Mouse (Mus musculus): Measurements from ENCODE around the gene 2010111I01Rik. TPM values are rescaled to one million over a fixed set of nuclear protein-coding genes. Genes with fewer than 3 reads are reported as not detected.

2010111I01Rik gene
- polyA plus RNA-seq, 1 experiment: 84.5 TPM

DNA sequence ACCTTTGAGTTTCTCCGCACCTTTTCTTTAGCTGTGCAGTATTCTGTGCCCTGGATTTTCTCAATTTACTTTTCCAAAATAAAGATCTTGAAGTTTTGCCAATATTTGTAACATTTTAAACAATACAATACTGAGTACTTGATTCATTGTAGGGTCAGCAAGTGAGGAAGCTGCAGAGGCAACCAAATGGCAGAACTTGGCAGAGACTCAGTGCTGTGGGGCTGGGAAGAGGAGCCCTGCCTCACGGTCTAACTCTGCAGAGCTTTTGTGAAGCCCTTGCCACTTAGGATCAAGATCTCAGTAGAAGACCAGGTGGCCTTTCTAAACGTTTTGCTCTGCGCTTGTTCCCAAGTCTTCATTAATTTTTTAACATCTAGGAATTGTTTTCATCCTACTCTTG is 124.8 kb downstream of the 2010111I01Rik start:
- H3K27me3 ChIP-seq (replicated peaks; ENCODE audit: control insufficient read depth, insufficient read depth, low read length): no peaks in the 10 kb centered on the region
- H3K4me1 ChIP-seq (ENCODE audit: control insufficient read depth, insufficient read depth, low read length): 0 out of 2 replicates have a peak, but pooled peaks cover 2% of the 10 kb centered on the region
- TF ChIP-seq POLR2A (IDR thresholded peaks at IDR 0.05; ENCODE audit: low read depth, low read length): no peak
- no peak for TF ChIP-seq CTCF (conservative IDR thresholded peaks at IDR 0.05; ENCODE audit: insufficient read depth, insufficient read length, low read depth, low read length)
- H3K4me3 ChIP-seq (ENCODE audit: insufficient read depth, low read depth, low read length): no peak overlapping the region
- DNase-seq: peak; percentile 67
- H3K36me3 ChIP-seq (ENCODE audit: control insufficient read depth, insufficient read depth, low read length): no peaks in the 10 kb centered on the region
- WGBS: 70% methylated on average over 4 of the region's 4 CpGs
- H3K27ac ChIP-seq (ENCODE audit: insufficient read depth, low read depth, low read length): no peak overlapping the region

DNA sequence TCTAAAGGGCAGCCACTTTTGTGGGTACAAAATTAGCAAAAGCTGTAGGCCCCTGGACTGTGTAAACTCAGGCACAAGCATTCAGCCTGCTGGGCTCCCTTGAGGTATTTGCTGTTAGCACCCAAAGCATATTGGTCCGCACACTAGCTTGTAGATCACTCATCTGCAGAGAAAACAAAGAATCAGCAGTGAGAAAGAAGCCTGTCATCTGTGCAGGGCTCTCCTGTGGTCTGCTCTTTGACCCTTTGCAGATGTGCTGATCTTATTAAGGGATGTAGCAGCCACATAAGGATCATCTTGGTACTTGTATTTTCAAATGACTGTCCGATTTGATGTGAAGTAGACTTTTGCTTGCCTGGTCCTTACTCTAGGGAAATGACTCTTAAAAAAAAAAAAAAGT is 126.6 kb downstream of the 2010111I01Rik start:
- Histone ChIP-seq H3K36me3 (ENCODE audit: control insufficient read depth, insufficient read depth, low read length) (no peaks in the 10 kb centered on the region), H3K27ac (ENCODE audit: insufficient read depth, low read depth, low read length) (no peak overlapping the region), H3K4me1 (ENCODE audit: control insufficient read depth, insufficient read depth, low read length) (peaks cover 8% of the 10 kb centered on the region), H3K4me3 (ENCODE audit: insufficient read depth, low read depth, low read length) (no peak overlapping the region), H3K27me3 (replicated peaks; ENCODE audit: control insufficient read depth, insufficient read depth, low read length) (no peaks in the 10 kb centered on the region)
- TF ChIP-seq POLR2A (IDR thresholded peaks at IDR 0.05; ENCODE audit: low read depth, low read length): no peak
- TF ChIP-seq CTCF (conservative IDR thresholded peaks at IDR 0.05; ENCODE audit: insufficient read depth, insufficient read length, low read depth, low read length): no peak
- WGBS: 79% methylated on average over 2 of the region's 2 CpGs
- DNase-seq: no peak

DNA sequence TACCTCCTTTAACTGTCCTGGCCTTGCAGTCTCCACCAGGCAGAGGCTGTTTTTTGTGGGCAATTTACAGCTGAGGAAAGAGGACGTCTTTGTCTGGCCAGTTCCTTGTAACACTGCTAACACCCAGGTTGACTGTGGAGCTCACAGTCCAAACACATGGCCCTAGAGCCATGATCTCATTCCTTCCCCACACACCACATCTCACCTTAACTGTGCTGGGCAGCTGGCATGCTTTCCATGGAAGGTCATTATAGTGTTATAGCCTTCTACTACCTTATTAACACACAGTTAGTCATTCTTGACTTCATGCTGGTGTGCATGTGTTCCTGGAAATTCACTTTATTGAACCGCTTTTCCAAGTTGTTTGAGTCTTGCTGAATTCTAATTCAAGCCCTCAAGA is 127.6 kb downstream of the 2010111I01Rik start:
- no peaks in the 10 kb centered on the region for H3K27me3 ChIP-seq (replicated peaks; ENCODE audit: control insufficient read depth, insufficient read depth, low read length)
- 73% methylated on average over 2 of the region's 2 CpGs for WGBS
- no peak overlapping the region for H3K27ac ChIP-seq (ENCODE audit: insufficient read depth, low read depth, low read length)
- H3K36me3 ChIP-seq (ENCODE audit: control insufficient read depth, insufficient read depth, low read length): no peaks in the 10 kb centered on the region
- peaks cover 10% of the 10 kb centered on the region for H3K4me1 ChIP-seq (ENCODE audit: control insufficient read depth, insufficient read depth, low read length)
- no peak for DNase-seq
- TF ChIP-seq POLR2A (IDR thresholded peaks at IDR 0.05; ENCODE audit: low read depth, low read length): no peak
- TF ChIP-seq CTCF (conservative IDR thresholded peaks at IDR 0.05; ENCODE audit: insufficient read depth, insufficient read length, low read depth, low read length): no peak
- H3K4me3 ChIP-seq (ENCODE audit: insufficient read depth, low read depth, low read length): no peak overlapping the region

GRCm38 (mm10) chr13:63092874-63093273 is 128.2 kb downstream of the 2010111I01Rik start:
- WGBS: 95% methylated on average over 2 of the region's 2 CpGs
- H3K4me3 ChIP-seq (ENCODE audit: insufficient read depth, low read depth, low read length): no peak overlapping the region
- H3K36me3 ChIP-seq (ENCODE audit: control insufficient read depth, insufficient read depth, low read length): no peaks in the 10 kb centered on the region
- H3K4me1 ChIP-seq (ENCODE audit: control insufficient read depth, insufficient read depth, low read length): peaks cover 10% of the 10 kb centered on the region
- TF ChIP-seq CTCF (conservative IDR thresholded peaks at IDR 0.05; ENCODE audit: insufficient read depth, insufficient read length, low read depth, low read length) (no peak), POLR2A (IDR thresholded peaks at IDR 0.05; ENCODE audit: low read depth, low read length) (no peak)
- DNase-seq: no peak
- H3K27me3 ChIP-seq (replicated peaks; ENCODE audit: control insufficient read depth, insufficient read depth, low read length): no peaks in the 10 kb centered on the region
- H3K27ac ChIP-seq (ENCODE audit: insufficient read depth, low read depth, low read length): no peak overlapping the region

- 96% methylated on average over 6 of the region's 6 CpGs for WGBS
- Histone ChIP-seq H3K4me3 (ENCODE audit: insufficient read depth, low read depth, low read length) (no peak overlapping the region), H3K27ac (ENCODE audit: insufficient read depth, low read depth, low read length) (no peak overlapping the region), H3K36me3 (ENCODE audit: control insufficient read depth, insufficient read depth, low read length) (no peaks in the 10 kb centered on the region), H3K27me3 (replicated peaks; ENCODE audit: control insufficient read depth, insufficient read depth, low read length) (no peaks in the 10 kb centered on the region), H3K4me1 (ENCODE audit: control insufficient read depth, insufficient read depth, low read length) (peaks cover 15% of the 10 kb centered on the region)
- DNase-seq: no peak
- TF ChIP-seq CTCF (conservative IDR thresholded peaks at IDR 0.05; ENCODE audit: insufficient read depth, insufficient read length, low read depth, low read length) (no peak), POLR2A (IDR thresholded peaks at IDR 0.05; ENCODE audit: low read depth, low read length) (no peak)
These were observed 128.9 kb downstream of the 2010111I01Rik start for GRCm38 (mm10) chr13:63093636-63094035.

DNA sequence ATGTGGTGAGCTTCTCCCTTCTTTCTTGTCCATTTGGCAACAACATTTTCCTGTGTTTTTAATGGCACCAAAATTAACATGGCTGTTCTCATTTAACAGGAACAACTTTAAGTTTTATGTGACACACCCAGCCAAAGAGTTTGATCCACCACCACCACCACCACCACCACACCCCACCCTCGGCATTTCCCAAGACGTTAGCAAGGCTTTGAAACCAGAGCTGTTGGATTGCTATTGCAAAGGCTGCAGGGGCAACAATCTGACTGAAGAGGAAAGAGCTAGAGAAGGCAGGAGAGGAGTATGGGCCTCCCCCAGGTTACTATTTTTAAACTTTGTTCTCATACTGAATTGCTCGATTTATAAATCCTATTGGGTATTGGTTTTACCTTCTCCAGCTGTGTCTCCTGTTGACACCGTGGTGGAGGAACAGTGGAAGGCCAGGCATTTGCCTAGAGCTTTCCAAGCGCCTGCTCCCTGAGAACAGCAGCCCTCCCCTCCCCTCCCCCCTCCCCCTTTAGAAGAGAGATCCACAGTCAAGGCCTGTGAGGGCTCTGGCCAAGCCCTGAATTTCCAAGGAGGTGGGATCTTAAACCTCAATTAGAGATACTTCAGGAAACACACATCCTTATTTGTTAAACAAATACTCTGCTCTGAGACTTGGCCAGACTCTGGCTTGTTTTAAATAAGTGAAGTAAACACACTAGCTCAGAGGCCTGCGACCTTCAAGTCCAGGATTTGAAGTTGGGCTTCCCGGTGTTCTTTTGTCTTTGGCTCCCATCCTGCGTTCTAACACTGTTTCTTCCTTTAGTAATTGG is 129.8 kb downstream of the 2010111I01Rik start:
- H3K27me3 ChIP-seq (replicated peaks; ENCODE audit: control insufficient read depth, insufficient read depth, low read length): no peaks in the 10 kb centered on the region
- H3K4me3 ChIP-seq (ENCODE audit: insufficient read depth, low read depth, low read length): no peak overlapping the region
- peak overlapping the region; percentile 69; the same call in 1 of the 2 replicates for H3K27ac ChIP-seq (ENCODE audit: insufficient read depth, low read depth, low read length)
- no peak for TF ChIP-seq POLR2A (IDR thresholded peaks at IDR 0.05; ENCODE audit: low read depth, low read length)
- TF ChIP-seq CTCF (conservative IDR thresholded peaks at IDR 0.05; ENCODE audit: insufficient read depth, insufficient read length, low read depth, low read length): no peak
- peaks cover 15% of the 10 kb centered on the region for H3K4me1 ChIP-seq (ENCODE audit: control insufficient read depth, insufficient read depth, low read length)
- no peaks in the 10 kb centered on the region for H3K36me3 ChIP-seq (ENCODE audit: control insufficient read depth, insufficient read depth, low read length)
- WGBS: 38% methylated on average over 8 of the region's 8 CpGs
- DNase-seq: no peak

DNA sequence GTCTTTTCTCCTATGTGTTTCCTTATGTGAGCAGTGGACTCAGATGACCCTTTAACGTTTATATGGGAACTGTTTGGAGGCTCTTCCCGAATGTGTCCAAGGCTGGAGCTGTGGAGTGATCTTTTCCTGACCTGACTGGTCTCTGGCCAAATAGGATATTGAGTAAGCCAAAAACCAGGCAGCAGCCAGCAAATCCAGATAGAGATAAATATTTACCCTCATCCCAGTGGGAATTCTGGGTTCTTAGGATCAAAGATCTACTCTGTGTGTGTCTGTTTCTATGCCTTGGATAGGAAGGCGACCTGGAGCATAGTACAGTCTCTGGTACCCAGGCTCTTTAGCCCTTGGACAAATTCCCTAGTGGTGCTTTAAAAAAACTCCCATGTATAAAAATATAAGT is 132.1 kb downstream of the 2010111I01Rik start:
- peak; percentile 89 for DNase-seq

More for the DNA sequence above, 132.1 kb downstream of the 2010111I01Rik start:
- Histone ChIP-seq H3K4me3 (ENCODE audit: insufficient read depth, low read depth, low read length) (no peak overlapping the region), H3K36me3 (ENCODE audit: control insufficient read depth, insufficient read depth, low read length) (no peaks in the 10 kb centered on the region), H3K27me3 (replicated peaks; ENCODE audit: control insufficient read depth, insufficient read depth, low read length) (no peaks in the 10 kb centered on the region), H3K4me1 (ENCODE audit: control insufficient read depth, insufficient read depth, low read length) (peaks cover 15% of the 10 kb centered on the region), H3K27ac (ENCODE audit: insufficient read depth, low read depth, low read length) (peak overlapping the region; percentile 93; the same call in 1 of the 2 replicates)
- WGBS: 48% methylated on average over 3 of the region's 3 CpGs
- TF ChIP-seq CTCF (conservative IDR thresholded peaks at IDR 0.05; ENCODE audit: insufficient read depth, insufficient read length, low read depth, low read length) (no peak), POLR2A (IDR thresholded peaks at IDR 0.05; ENCODE audit: low read depth, low read length) (no peak)

All from kidney, adult 2 months (tissue).